Mouse (Mus musculus) MEL (cell line): ENCODE results near the gene Fbxl15. TPM values are rescaled to one million over a fixed set of nuclear protein-coding genes. Genes with fewer than 3 reads are reported as not detected.

ENCODE experiments used
- DNase-seq: peaks from one replicate; pipeline ENCODE4 v3.0.0; 2011; ENCODE audit warnings: low read depth, low spot score
- H3K27ac ChIP-seq: 2 replicates; pipeline ENCODE4 v1.5.1; 2012; ENCODE audit warnings: low read depth, mild to moderate bottlenecking, control low read depth, low read length, moderate library complexity; ENCODE audit not compliant: control insufficient read depth
- H3K27me3 ChIP-seq, 2 experiments: fragments of 150-350 bp in 1 of 2; sonication (generic) in 1 of 2; 2 replicates each; pipeline ENCODE4 v1.6.1; 2012; ENCODE audit warnings: low read length in 2 of 2, mild to moderate bottlenecking in 2 of 2, improper control_type of control experiment in 1 of 2, moderate library complexity in 1 of 2; ENCODE audit not compliant: insufficient read depth in 2 of 2, control insufficient read depth in 1 of 2
- H3K36me3 ChIP-seq, 2 experiments: 2 replicates each; pipeline ENCODE4 v1.6.1; 2012 to 2014; ENCODE audit warnings: low read length in 2 of 2, improper control_type of control experiment in 1 of 2, inconsistent platforms in 1 of 2, mild to moderate bottlenecking in 1 of 2; ENCODE audit not compliant: insufficient read depth in 2 of 2, control insufficient read depth in 1 of 2
- H3K4me1 ChIP-seq, 2 experiments: fragments of 150-350 bp in 1 of 2; sonication (generic) in 1 of 2; 2 replicates each; pipeline ENCODE4 v1.6.1; 2012; ENCODE audit warnings: low read length in 2 of 2, improper control_type of control experiment in 1 of 2, mild to moderate bottlenecking in 1 of 2; ENCODE audit not compliant: insufficient read depth in 2 of 2, control insufficient read depth in 1 of 2
- H3K4me3 ChIP-seq, 2 experiments: fragments of 150-350 bp in 1 of 2; sonication (generic) in 1 of 2; 2 replicates each; pipeline ENCODE4 v1.5.1; 2012; ENCODE audit warnings: low read depth in 2 of 2, low read length in 2 of 2, mild to moderate bottlenecking in 2 of 2, moderate library complexity in 2 of 2, control low read depth in 1 of 2, improper control_type of control experiment in 1 of 2; ENCODE audit not compliant: control insufficient read depth in 1 of 2, insufficient read depth in 1 of 2
- H3K79me2 ChIP-seq: 2 replicates; pipeline ENCODE4 v1.6.1; 2012; ENCODE audit warnings: mild to moderate bottlenecking, low read length, moderate library complexity; ENCODE audit not compliant: control insufficient read depth, poor library complexity, insufficient read depth
- H3K9ac ChIP-seq: 2 replicates; pipeline ENCODE4 v1.6.1; 2012; ENCODE audit warnings: low read depth, mild to moderate bottlenecking, control low read depth, low read length, moderate library complexity; ENCODE audit not compliant: control insufficient read depth, poor library complexity, severe bottlenecking
- H3K9me3 ChIP-seq: fragments of 150-350 bp; sonication (generic); replicated peaks from 2 replicates; pipeline ENCODE4 v1.6.1; 2012; ENCODE audit warnings: mild to moderate bottlenecking, low read length, improper control_type of control experiment, moderate library complexity; ENCODE audit not compliant: insufficient read depth
- BHLHE40 ChIP-seq: IDR thresholded peaks from 2 replicates; pipeline ENCODE4 v1.6.1; 2012; ENCODE audit warnings: low read depth, mild to moderate bottlenecking, inconsistent platforms, low read length, improper control_type of control experiment, borderline replicate concordance
- CHD1 ChIP-seq: IDR thresholded peaks from 2 replicates; pipeline ENCODE4 v1.6.1; 2012; ENCODE audit warnings: low read depth, mild to moderate bottlenecking, inconsistent platforms, low read length, improper control_type of control experiment
- CHD2 ChIP-seq: IDR thresholded peaks from 2 replicates; pipeline ENCODE4 v1.6.1; 2011; ENCODE audit warnings: low read length, improper control_type of control experiment
- E2F4 ChIP-seq: IDR thresholded peaks from 2 replicates; pipeline ENCODE4 v1.6.1; 2011; ENCODE audit warnings: low read depth, low read length, improper control_type of control experiment, borderline replicate concordance
- ELF1 ChIP-seq: IDR thresholded peaks from 2 replicates; pipeline ENCODE4 v1.6.1; 2014; ENCODE audit warnings: low read depth, mild to moderate bottlenecking, inconsistent platforms, low read length, improper control_type of control experiment, moderate library complexity
- EP300 ChIP-seq, 2 experiments: IDR thresholded peaks; 2 replicates each; pipeline ENCODE4 v1.6.1; 2011; ENCODE audit warnings: improper control_type of control experiment in 2 of 2, low read length in 2 of 2, low read depth in 1 of 2, mild to moderate bottlenecking in 1 of 2
- GATA1 ChIP-seq: IDR thresholded peaks from 2 replicates; pipeline ENCODE4 v1.6.1; 2011; ENCODE audit warnings: low read depth, low read length, improper control_type of control experiment
- JUND ChIP-seq: IDR thresholded peaks from 2 replicates; pipeline ENCODE4 v1.6.1; 2011; ENCODE audit warnings: low read depth, mild to moderate bottlenecking, improper control_type of control experiment, low read length
- MAFK ChIP-seq: IDR thresholded peaks from 2 replicates; pipeline ENCODE4 v1.6.1; 2011; ENCODE audit warnings: low read depth, mild to moderate bottlenecking, low read length, improper control_type of control experiment, borderline replicate concordance
- MAX ChIP-seq: IDR thresholded peaks from 2 replicates; pipeline ENCODE4 v1.6.1; 2011; ENCODE audit warnings: low read length, improper control_type of control experiment
- MAZ ChIP-seq: IDR thresholded peaks from 2 replicates; pipeline ENCODE4 v1.6.1; 2012; ENCODE audit warnings: low read depth, mild to moderate bottlenecking, inconsistent platforms, low read length, improper control_type of control experiment
- MEF2A ChIP-seq: IDR thresholded peaks from 2 replicates; pipeline ENCODE4 v1.6.1; 2014; ENCODE audit warnings: low read depth, mild to moderate bottlenecking, inconsistent platforms, low read length, improper control_type of control experiment; ENCODE audit not compliant: poor library complexity, insufficient replicate concordance, severe bottlenecking; ENCODE audit errors: extremely low read depth
- MXI1 ChIP-seq: IDR thresholded peaks from 2 replicates; pipeline ENCODE4 v1.6.1; 2011; ENCODE audit warnings: mild to moderate bottlenecking, low read depth, low read length, improper control_type of control experiment
- MYB ChIP-seq: IDR thresholded peaks from 2 replicates; pipeline ENCODE4 v1.6.1; 2011; ENCODE audit warnings: mild to moderate bottlenecking, low read depth, low read length, improper control_type of control experiment
- MYC ChIP-seq: IDR thresholded peaks from 2 replicates; pipeline ENCODE4 v1.6.1; 2011; ENCODE audit warnings: low read depth, mild to moderate bottlenecking, low read length, improper control_type of control experiment, moderate library complexity
- NELFE ChIP-seq: IDR thresholded peaks from 2 replicates; pipeline ENCODE4 v1.6.1; 2011; ENCODE audit warnings: low read depth, low read length, improper control_type of control experiment
- NRF1 ChIP-seq: IDR thresholded peaks from 2 replicates; pipeline ENCODE4 v1.6.1; 2014; ENCODE audit warnings: low read depth, mild to moderate bottlenecking, inconsistent platforms, low read length, improper control_type of control experiment, moderate library complexity; ENCODE audit not compliant: poor library complexity, insufficient read depth, severe bottlenecking
- POLR2A ChIP-seq, 2 experiments: IDR thresholded peaks; 2 replicates each; pipeline ENCODE4 v1.6.1; 2011 to 2012; ENCODE audit warnings: low read length in 2 of 2, mild to moderate bottlenecking in 2 of 2, control low read depth in 1 of 2, improper control_type of control experiment in 1 of 2, low read depth in 1 of 2, moderate library complexity in 1 of 2; ENCODE audit not compliant: control insufficient read depth in 1 of 2, insufficient read depth in 1 of 2, poor library complexity in 1 of 2
- RAD21 ChIP-seq: IDR thresholded peaks from 2 replicates; pipeline ENCODE4 v1.6.1; 2011; ENCODE audit warnings: mild to moderate bottlenecking, low read depth, low read length, improper control_type of control experiment
- RCOR1 ChIP-seq: IDR thresholded peaks from 2 replicates; pipeline ENCODE4 v1.6.1; 2012; ENCODE audit warnings: low read depth, mild to moderate bottlenecking, inconsistent platforms, low read length, improper control_type of control experiment
- SIN3A ChIP-seq: IDR thresholded peaks from 2 replicates; pipeline ENCODE4 v1.6.1; 2012; ENCODE audit warnings: low read length, improper control_type of control experiment, inconsistent platforms
- SMC3 ChIP-seq: IDR thresholded peaks from 2 replicates; pipeline ENCODE4 v1.6.1; 2011; ENCODE audit warnings: low read depth, low read length, improper control_type of control experiment
- UBTF ChIP-seq: IDR thresholded peaks from 2 replicates; pipeline ENCODE4 v1.6.1; 2012; ENCODE audit warnings: low read depth, mild to moderate bottlenecking, inconsistent platforms, low read length, improper control_type of control experiment, moderate library complexity, borderline replicate concordance; ENCODE audit not compliant: insufficient read depth
- USF1 ChIP-seq: IDR thresholded peaks from 2 replicates; pipeline ENCODE4 v1.6.1; 2014; ENCODE audit warnings: low read depth, mild to moderate bottlenecking, inconsistent platforms, low read length, improper control_type of control experiment, moderate library complexity
- USF2 ChIP-seq, 2 experiments: IDR thresholded peaks; 2 replicates each; pipeline ENCODE4 v1.6.1; 2011 to 2012; ENCODE audit warnings: improper control_type of control experiment in 2 of 2, low read length in 2 of 2, borderline replicate concordance in 1 of 2, inconsistent platforms in 1 of 2, low read depth in 1 of 2, mild to moderate bottlenecking in 1 of 2; ENCODE audit not compliant: insufficient read depth in 1 of 2
- ZC3H11A ChIP-seq: IDR thresholded peaks from 2 replicates; pipeline ENCODE4 v1.6.1; 2012; ENCODE audit warnings: low read depth, mild to moderate bottlenecking, inconsistent platforms, low read length, improper control_type of control experiment
- ZKSCAN1 ChIP-seq: IDR thresholded peaks from 2 replicates; pipeline ENCODE4 v1.6.1; 2012; ENCODE audit warnings: low read depth, mild to moderate bottlenecking, inconsistent platforms, low read length, improper control_type of control experiment, moderate library complexity
- ZNF384 ChIP-seq: IDR thresholded peaks from 2 replicates; pipeline ENCODE4 v1.6.1; 2012; ENCODE audit warnings: low read depth, mild to moderate bottlenecking, inconsistent platforms, low read length, improper control_type of control experiment
- polyA plus RNA-seq, 2 experiments: library from polyadenylated mRNA; stranded (reverse) in 1 of 2; unstranded in 1 of 2; fragments of >175 nt in 1 of 2; fragments of >200 nt in 1 of 2; gene quantifications; 2 replicates each; pipeline versions ENCODE4 v1.2.1 to v1.2.4; 2012; ENCODE audit warnings: low replicate concordance in 2 of 2, low read depth in 1 of 2; ENCODE audit not compliant: insufficient read length in 2 of 2, insufficient read depth in 1 of 2, missing spikeins in 1 of 2
- total RNA-seq: library from RNA; depleted of rRNA; stranded (reverse); fragments of 300-350 nt; gene quantifications from 2 replicates; pipeline ENCODE4 v1.2.3, GENCODE M21; 2012

The Fbxl15 gene
- total and polyA plus RNA-seq, 3 experiments, result 12.7 to 13.2 TPM; not detected in 1

DNA sequence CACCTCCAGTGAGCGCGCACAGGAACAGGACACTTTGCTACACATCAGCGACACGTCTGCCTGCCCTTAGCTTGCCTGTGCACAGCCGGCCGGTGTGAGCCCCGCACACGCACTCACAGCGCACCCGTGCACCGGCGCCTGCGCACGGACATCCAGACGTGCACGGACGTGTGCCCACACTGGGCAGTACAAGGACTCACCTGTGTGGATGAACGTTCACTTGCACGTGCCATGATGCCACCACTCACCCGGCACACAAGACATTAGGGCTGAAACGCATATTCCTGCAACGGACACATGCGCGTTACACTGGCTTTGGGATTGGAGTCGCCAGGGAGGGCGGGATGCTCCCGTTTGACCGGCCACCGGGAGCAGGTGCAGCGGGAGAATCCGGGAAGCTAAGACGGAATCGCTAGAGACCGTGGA is 23.1 kb upstream of the Fbxl15 start:
- peaks cover 0 to 14% of the 10 kb centered on the region in 2 experiments; a peak in 2 of 4 replicates for H3K36me3 ChIP-seq
- H3K9me3 ChIP-seq, result no peaks in the 10 kb centered on the region
- peaks cover 3% of the 10 kb centered on the region; the same call in 1 of the 2 replicates for H3K79me2 ChIP-seq
- peak overlapping the region; percentile 77 to 82 for H3K4me3 ChIP-seq
- peak; percentile 73; the same call in 1 of the 2 replicates for TF ChIP-seq MYC
- peak; percentile 85 for TF ChIP-seq MAX
- TF ChIP-seq UBTF, result no peak
- no peak for TF ChIP-seq ELF1
- TF ChIP-seq MXI1, result peak; percentile 78; the same call in 1 of the 2 replicates
- TF ChIP-seq BHLHE40, result peak; percentile 86
- no peak for TF ChIP-seq USF1
- TF ChIP-seq MEF2A, result no peak
- TF ChIP-seq NRF1, result peak; percentile 71
- TF ChIP-seq NELFE, result no peak
- H3K4me1 ChIP-seq, result peaks cover 6 to 20% of the 10 kb centered on the region in 2 experiments
- peak overlapping the region; percentile 92 for H3K9ac ChIP-seq
- H3K27me3 ChIP-seq, result no peaks in the 10 kb centered on the region
- H3K27ac ChIP-seq, result peak overlapping the region; percentile 80
- DNase-seq, result peak; percentile 90

DNA sequence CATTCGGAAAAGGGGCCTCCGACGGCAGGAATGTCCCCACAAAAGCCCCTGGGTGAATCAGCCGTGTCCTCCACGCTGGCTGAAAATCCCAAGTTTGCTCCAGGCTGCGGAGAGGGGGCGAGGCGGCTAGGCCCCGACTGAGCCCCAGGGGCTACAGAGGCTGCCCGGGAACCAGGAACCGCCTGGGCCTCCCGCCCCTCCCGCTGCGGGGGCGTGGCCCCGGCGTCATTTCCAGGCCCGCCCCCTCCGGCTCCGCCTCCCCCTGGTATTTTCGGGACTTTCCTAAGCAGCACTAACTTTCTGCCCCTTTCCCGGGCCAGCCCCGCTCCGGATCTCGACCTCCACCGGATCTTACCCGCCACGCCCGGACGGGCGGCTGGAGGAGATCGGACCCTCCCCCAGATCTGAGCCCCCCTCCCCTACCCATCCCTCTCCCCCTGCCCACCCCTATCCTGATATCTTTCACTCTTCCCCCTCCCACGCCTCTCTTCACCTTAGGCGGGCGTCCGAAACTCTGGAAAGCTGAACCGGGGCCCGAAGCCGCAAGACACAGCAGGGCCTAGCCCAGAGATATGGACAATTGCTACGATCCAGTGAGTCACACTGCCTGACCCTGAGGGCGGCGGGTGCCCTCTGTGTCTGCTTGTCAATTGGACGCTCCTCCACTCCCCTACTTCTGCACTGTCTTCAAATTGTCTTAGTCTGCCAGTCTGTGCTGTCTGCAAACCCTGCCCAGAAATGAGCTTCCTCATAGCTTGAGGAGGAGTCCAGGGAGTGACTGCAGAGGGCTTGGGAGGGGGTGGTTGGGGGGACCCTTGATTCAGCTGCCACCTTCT is 22.3 kb upstream of the Fbxl15 start:
- H3K27me3 ChIP-seq, result no peaks in the 10 kb centered on the region
- H3K9me3 ChIP-seq, result no peaks in the 10 kb centered on the region
- peak; percentile 96 for DNase-seq
- H3K9ac ChIP-seq, result peak overlapping the region; percentile 92
- H3K4me3 ChIP-seq, result peak overlapping the region; percentile 77 to 82
- peaks cover 0 to 14% of the 10 kb centered on the region in 2 experiments; a peak in 2 of 4 replicates for H3K36me3 ChIP-seq
- peaks cover 6 to 20% of the 10 kb centered on the region in 2 experiments for H3K4me1 ChIP-seq
- H3K27ac ChIP-seq, result peak overlapping the region; percentile 80
- H3K79me2 ChIP-seq, result peaks cover 3% of the 10 kb centered on the region; the same call in 1 of the 2 replicates
- peak; percentile 80 for TF ChIP-seq SIN3A
- no peak for TF ChIP-seq ZC3H11A
- TF ChIP-seq RCOR1, result no peak
- TF ChIP-seq MAFK, result no peak
- peak in 1 of 2 experiments; percentile 16; a peak in 2 of 4 replicates for TF ChIP-seq EP300 (IDR thresholded peaks at IDR 0.05; ENCODE audit: low read depth in 1 of 2, low read length in 2 of 2)
- no peak for TF ChIP-seq JUND
- no peak for TF ChIP-seq CHD2
- TF ChIP-seq GATA1, result no peak
- TF ChIP-seq USF1, result 0 out of 2 replicates have a peak, but pooled peaks have one; percentile 14
- no peak for TF ChIP-seq BHLHE40
- TF ChIP-seq SMC3, result 0 out of 2 replicates have a peak, but pooled peaks have one; percentile 9
- TF ChIP-seq NRF1, result peak; percentile 39; the same call in 1 of the 2 replicates
- TF ChIP-seq ZKSCAN1, result no peak
- no peak for TF ChIP-seq RAD21
- TF ChIP-seq MAZ, result peak; percentile 100
- no peak for TF ChIP-seq MYC
- no peak for TF ChIP-seq E2F4
- no peak for TF ChIP-seq CHD1
- peak; percentile 96 for TF ChIP-seq POLR2A (IDR thresholded peaks at IDR 0.05; ENCODE audit: control insufficient read depth in 1 of 2, insufficient read depth in 1 of 2, low read depth in 1 of 2, low read length in 2 of 2, poor library complexity in 1 of 2)
- TF ChIP-seq ZNF384, result no peak
- TF ChIP-seq USF2 (IDR thresholded peaks at IDR 0.05; ENCODE audit: borderline replicate concordance in 1 of 2, insufficient read depth in 1 of 2, low read depth in 1 of 2, low read length in 2 of 2), result no peak
- peak; percentile 91 for TF ChIP-seq ELF1
- no peak for TF ChIP-seq MYB
